Mouse (Mus musculus) mature B cell (primary cell): ENCODE measurements around the gene Ldlrad1.

Source experiments
- in situ Hi-C: fragments of 300-500 bp; cut with MboI; formaldehyde crosslinking; loops from 2 replicates; pipeline ENCODE4 v1.14.3; 2019

Gene Ldlrad1

GRCm38 (mm10) chr4:107208880-107209279 lies at the start of gene Ldlrad1:
Gene Ldlrad1, plus strand, starts transcription at chr4:107209180.
- in situ Hi-C loops, result no loop called here

DNA sequence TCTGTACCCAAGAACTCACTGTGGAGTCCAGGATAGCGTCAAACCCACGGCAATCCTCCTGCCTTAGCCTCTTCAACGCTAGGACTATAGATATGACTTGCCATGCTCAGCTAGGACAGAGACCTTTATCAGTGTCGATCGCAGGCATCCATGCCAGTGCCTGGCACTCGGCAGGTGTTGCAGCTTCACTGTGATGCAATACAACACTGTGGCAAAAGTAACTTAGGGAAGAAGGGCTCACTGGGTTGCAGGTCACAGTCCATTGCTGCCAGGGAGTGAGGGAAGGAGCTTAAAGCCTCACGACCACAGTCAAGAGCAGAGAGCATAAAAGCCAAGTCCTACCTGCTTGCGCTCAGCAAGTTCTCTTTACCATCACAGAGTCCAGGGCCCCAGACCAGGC lies 48.8 kb upstream of the Ldlrad1 start:
- in situ Hi-C loops, result loop anchor here (25.0 kb wide), 1 partner anchor 323 kb away; no protein-coding TSS in a partner anchor

DNA sequence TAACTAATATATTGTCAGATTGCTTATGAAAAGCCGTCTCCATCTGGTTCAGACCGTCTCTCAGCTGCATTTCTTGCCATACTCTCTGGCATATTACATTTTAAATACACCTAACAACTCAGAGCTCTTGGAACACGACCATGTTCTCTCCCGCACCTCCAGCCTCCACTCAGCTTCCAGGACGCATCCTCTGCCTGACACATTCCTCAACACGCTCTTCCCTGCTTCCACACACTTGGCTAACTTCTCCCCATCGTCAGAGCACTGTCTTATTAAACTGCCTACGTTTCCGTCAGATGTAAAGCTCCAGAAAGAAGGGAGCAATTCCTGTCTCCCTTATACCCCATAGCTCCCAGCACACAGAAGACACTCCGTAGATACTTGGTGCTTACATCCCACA lies 45.6 kb upstream of the Ldlrad1 start:
- in situ Hi-C loops, result loop anchor here (25.0 kb wide), 1 partner anchor 326 kb away; no protein-coding TSS in a partner anchor

GRCm38 (mm10) chr4:107163756-107164587 lies 45.0 kb upstream of the Ldlrad1 start:
- in situ Hi-C loops, result loop anchor here (25.0 kb wide), 1 partner anchor 327 kb away; no protein-coding TSS in a partner anchor

DNA sequence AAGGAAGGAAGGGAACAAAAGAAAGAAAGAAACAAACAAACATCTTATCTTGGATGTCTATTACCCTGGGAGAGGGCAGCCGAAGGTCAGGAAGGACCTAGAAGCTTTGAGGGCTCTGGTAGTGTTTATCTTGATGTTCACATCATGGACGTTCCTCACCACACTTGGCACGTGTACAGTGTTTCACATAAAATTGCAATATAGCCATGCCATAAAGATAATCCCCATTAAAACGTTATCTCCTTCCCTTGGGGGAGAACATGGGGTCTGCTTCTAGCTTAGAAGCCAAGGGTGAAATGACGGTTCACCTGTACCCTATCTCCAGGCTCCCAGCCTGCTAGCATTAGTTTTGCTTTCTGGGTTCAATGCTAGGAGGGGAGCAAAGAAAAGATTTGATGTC lies 42.3 kb upstream of the Ldlrad1 start:
- in situ Hi-C loops, result loop anchor here (25.0 kb wide), 1 partner anchor 329 kb away; no protein-coding TSS in a partner anchor

DNA sequence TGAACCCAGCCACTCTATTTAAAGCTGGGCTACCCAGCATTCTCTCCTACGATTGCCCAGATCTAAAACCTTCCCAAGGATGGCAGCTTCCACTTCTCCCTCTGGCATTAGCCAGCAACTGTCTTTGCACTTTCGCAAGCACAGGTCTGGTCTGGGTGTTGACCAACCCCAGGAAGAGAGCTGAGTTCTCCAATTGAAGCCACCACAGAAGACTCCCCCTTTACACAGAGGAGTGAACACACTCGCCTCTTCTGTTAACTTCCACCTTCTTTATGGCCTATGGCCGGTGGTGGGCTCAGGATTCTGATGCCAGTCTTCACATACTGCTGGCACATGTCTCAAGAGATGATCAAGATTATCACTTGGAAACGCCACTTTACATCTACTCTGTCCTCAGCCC lies 41.2 kb upstream of the Ldlrad1 start:
- in situ Hi-C loops, result loop anchor here (25.0 kb wide), 1 partner anchor 330 kb away; no protein-coding TSS in a partner anchor

DNA sequence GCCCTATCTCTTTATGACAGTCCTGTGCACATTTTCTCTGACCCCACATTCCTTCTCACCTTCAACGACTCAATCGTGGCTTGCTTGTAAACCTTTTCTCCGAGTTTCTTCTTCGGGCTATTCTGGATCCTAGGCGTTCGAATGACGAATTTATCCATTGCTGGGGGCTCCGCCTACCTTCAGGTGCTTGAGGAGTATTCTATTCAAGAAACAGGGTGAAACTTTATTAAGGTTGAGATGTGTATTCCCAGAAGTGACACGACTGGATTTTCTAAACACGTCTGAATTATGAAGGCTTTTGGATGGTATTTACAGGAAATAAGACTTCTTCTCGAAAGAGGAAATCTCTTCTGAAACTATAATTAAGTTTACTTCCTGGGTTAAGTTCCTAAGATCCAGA lies 31.5 kb upstream of the Ldlrad1 start:
- in situ Hi-C loops, result no loop called here

DNA sequence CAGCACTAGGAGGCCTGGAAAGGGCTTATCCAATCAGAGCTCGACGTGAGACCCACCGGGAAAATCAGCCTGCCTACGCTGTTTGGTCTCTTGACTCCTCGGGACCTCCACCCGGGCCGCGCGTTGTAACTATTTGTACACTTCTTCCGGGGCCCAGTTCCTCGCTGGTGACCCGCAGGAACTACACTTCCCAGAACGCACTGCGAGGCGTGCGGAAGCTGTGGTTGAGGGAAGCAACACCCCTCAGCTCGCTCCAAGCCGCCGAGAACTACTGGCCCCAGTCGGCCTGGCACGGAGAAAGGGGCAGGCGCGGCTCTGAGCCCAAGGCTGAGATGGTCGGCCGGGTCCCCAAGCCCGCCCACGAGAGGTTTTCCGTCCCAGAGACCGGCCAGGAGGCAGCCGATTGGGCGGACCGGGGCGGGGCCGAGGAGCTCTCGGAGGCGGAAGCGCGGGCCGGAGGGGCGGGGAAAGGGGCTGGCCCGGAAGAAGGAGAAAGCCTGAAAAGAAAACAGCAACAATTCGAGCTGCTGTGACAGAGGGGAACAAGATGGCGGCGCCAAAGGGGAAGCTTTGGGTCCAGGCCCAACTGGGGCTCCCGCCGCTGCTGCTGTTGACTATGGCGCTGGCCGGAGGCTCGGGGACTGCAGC lies 30.7 kb upstream of the Ldlrad1 start, which contains the start of gene Tmem59:
Tmem59 (plus strand) TSS at position 218 of the 648 bp plus-strand sequence.
- in situ Hi-C loops, result no loop called here

GRCm38 (mm10) chr4:107178830-107179490 lies 30.0 kb upstream of the Ldlrad1 start, which contains the start of gene Tceanc2:
Gene Tceanc2, minus strand, starts transcription at chr4:107179116.
- in situ Hi-C loops, result no loop called here

DNA sequence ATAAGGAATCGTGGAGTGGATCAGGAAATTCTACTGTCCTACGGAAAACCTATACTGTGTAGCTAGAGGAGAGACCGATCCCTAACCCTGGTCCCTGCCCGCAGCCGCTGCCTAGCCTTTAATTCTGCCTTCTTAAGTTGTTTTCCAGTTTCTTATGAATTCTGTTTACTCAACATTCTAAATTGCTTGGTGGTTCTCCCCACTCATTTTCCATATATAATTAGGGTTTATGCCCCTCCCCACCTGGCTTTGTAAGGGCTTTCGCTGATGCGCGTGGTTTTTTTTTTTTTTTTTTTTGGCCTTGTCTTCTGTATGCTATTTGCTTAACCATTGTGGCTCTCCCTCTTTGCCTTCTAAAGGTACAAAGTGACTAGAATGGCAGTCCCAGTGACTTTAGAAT lies 29.4 kb upstream of the Ldlrad1 start:
- in situ Hi-C loops, result no loop called here

GRCm38 (mm10) chr4:107180746-107181145 lies 28.2 kb upstream of the Ldlrad1 start:
- in situ Hi-C loops, result no loop called here

GRCm38 (mm10) chr4:107181866-107182265 lies 27.1 kb upstream of the Ldlrad1 start:
- in situ Hi-C loops, result no loop called here

- in situ Hi-C loops, result no loop called here
Observed at GRCm38 (mm10) chr4:107182796-107183195, 26.2 kb upstream of the Ldlrad1 start.

DNA sequence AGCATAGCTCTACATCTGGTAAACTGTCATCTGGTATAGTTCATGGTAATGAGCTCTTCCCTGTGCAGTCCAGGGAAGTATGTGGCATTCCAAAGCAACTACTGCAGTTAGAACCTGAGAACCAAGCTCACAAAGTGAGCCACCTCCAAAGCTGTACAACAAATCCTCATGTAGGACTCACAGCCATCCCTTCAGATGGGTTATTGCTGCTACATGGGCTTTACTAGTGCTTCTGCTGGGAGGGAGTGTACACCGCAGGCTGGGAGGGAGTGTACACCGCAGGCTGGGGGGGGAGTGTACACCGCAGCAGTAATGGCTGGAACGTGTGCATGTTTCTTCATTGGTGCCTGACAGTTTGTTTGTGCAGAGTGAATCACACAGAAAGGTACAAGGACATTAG lies 25.8 kb upstream of the Ldlrad1 start:
- in situ Hi-C loops, result no loop called here

- in situ Hi-C loops, result no loop called here
Observed at GRCm38 (mm10) chr4:107185703-107186102, 23.3 kb upstream of the Ldlrad1 start.

DNA sequence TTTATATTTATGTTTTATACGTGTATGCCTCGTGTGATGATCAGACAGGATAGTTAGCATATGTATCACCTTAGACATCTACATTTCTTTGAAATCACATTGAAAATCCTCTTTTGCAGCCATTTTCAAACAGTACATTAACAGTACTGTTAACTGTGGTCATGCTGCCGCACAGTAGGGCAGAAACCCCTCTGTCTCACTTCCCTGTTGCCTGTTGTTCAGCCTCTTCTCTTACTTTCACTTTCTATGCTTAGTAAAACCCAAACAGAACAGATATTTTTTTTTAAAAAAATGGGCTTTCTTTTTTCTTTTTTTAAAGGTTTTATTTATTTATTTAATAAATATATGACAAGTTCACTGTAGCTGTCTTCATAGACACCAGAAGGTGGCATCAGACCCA lies 15.1 kb upstream of the Ldlrad1 start:
- in situ Hi-C loops, result no loop called here

DNA sequence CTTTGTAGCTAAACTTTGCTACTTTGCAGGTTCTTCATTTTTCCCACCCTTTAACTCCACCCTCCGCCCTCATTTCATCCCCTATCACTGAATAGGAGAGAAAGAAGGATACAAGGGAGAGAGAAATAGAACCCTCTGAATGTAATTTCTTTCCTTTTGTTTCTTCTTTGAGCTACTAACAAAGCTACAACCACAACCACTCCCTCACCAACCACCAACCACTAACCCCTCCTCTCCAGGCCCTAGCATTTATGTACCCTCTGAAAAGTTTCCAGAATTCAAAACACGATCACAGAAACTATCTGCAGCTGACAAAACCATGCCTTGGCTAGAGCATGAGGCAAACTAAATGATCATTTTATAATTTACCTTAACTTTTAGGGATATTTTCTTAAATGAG lies 12.5 kb upstream of the Ldlrad1 start:
- in situ Hi-C loops, result no loop called here

- in situ Hi-C loops, result no loop called here
Observed at GRCm38 (mm10) chr4:107198072-107198471, 10.9 kb upstream of the Ldlrad1 start.

DNA sequence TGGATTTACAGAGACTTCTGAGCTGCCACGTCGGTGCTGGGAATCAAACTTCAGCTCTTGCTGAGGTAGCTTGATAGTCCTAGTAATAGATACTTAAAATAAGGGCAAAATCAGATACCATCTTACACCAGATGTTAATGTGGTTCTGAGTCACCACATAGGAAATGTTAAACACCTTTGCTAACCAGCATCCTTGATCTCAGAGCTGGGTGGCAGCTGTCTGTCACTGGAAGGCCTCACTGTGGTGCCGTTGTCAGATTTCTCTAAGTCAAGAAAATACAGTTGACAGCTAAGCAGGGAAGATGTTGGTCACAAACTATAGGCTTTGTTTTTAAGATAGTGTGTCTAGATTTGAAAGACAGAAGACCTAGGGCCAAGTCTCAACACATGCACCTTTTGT lies 7.2 kb upstream of the Ldlrad1 start:
- in situ Hi-C loops, result no loop called here

DNA sequence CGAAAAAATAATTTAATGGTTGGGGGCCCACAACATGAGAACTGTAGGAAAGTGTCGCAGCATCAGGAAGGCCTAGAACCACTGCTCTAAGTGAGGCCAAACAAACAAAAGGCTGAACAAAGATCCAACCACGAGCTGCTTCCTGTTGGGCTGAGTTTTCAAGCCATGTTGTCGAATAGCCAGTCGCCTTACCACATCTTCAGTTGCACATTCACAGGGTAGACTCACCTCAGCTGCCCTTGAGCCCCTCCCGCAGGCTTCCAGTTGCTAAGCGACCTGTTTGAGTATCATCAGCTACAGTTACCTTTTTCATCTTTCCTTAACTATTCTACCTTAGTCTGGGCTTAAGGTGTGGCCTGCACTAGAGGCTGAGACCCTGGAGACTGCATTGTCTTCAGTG lies 6.0 kb upstream of the Ldlrad1 start:
- in situ Hi-C loops, result no loop called here

GRCm38 (mm10) chr4:107207016-107207415 lies 2.0 kb upstream of the Ldlrad1 start:
- in situ Hi-C loops, result no loop called here

GRCm38 (mm10) chr4:107210483-107211097 lies 1.6 kb downstream of the Ldlrad1 start:
- in situ Hi-C loops, result no loop called here
